8 mouse cellular contexts compared by ENCODE assay signal in genomic region chr10:12941018-12941761, GRCm38 (mm10).
DNase-seq lines count a peak whose midpoint lies in the region.

No protein-coding gene starts in this region.

- peak; percentile 26 for DNase-seq in kidney, adult 18-20 months
- no peak for DNase-seq in kidney, adult 8-10 months
- peak; percentile 32 to 35 for DNase-seq in cerebellum, postnatal 36 days
- DNase-seq in frontal cortex, postnatal 36 days (ENCODE audit: low spot score in 2 of 2) = peak; percentile 39 to 59
- peak; percentile 58 to 70 for DNase-seq in kidney, postnatal 4 days
- DNase-seq in lung, postnatal 4 days = peak; percentile 29 to 39
- DNase-seq in right cerebral cortex, postnatal 4 days = peak; percentile 64
- no peak for DNase-seq in spleen, postnatal 4 days (ENCODE audit: low spot score in 2 of 2)

Comparison
In these comparisons a context has a peak if more than half of its experiments do, and no peak if none do; other contexts are left out.
1. DNase-seq: peak in kidney, adult 18-20 months (single experiment), cerebellum, postnatal 36 days (2 of 2), frontal cortex, postnatal 36 days (2 of 2), kidney, postnatal 4 days (2 of 2), lung, postnatal 4 days (2 of 2) and right cerebral cortex, postnatal 4 days (single experiment); none in kidney, adult 8-10 months (0 of 2) and spleen, postnatal 4 days (0 of 2).